Mouse (Mus musculus) gastrocnemius, adult 8-10 months (tissue): Measurements from ENCODE around the gene Samt4. TPM values are rescaled to one million over a fixed set of nuclear protein-coding genes. Genes with fewer than 3 reads are reported as not detected.
"Not testable (repeated sequence)": the region's sequence is repeated elsewhere in the genome, so short reads cannot be mapped to it uniquely, and the experiment has no call there.

Source experiments
- DNase-seq, 2 experiments: peaks; one replicate each; pipeline ENCODE4 v3.0.0; 2022; ENCODE audit warnings: low spot score in 2 of 2
- total RNA-seq, 4 experiments: library from RNA; stranded (reverse); gene quantifications; 2 replicates each; pipeline ENCODE4 v1.2.4; 2022

The Samt4 gene
- total RNA-seq, result not detected

DNA sequence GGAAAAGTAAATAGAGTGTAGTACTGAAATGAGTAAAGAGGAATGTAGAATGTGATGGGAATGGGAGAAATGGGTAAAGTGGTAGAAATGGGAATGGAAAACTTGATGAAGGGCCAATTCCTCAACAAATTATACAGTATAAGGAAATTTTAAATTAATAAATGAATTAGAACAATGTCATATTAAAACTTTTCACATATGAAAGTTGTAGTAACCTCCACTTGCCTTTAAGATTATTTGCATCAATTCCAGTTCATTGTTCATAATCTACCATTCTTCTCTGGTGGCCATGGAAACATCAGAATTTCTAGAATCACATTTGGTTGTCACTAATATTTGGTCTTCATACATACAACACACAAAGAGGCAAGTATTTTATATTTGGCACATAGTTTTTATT is at the start of gene Samt4:
TSS of gene Samt4 (plus strand) at position 301 of the 400 bp plus-strand sequence.
- DNase-seq, result no peak

- DNase-seq, result not testable (repeated sequence)
Observed at GRCm38 (mm10) chrX:154443696-154444095, 38.1 kb upstream of the Samt4 start.

DNA sequence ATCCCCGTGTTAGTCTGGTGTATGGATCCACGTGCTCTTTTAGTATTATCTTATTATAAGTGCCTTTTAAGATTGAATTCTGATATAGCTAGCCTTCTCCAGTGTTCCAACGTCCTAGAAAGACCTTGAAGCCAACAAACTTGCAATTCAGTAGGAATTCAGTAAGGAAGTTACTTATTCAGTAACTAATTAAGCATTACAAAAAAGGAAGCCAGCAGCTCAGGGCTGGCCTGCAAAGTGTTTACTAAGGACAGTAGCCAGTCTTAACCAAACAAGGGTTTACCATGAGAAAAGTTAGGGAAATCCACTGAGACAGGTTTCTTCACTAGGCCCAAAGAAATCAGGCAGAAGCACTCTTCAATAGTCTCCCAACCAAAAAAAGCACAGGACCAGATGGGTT is 13.4 kb upstream of the Samt4 start:
- not testable (repeated sequence) for DNase-seq

Other genes with a start within 250 kb of the Samt4 start
- not detected for gene 4930524N10Rik, start 138.6 kb upstream of the Samt4 start, total RNA-seq
- gene Samt2, start 97.4 kb downstream of the Samt4 start, total RNA-seq, result not detected